ENCODE assay signal across 8 mouse cellular contexts in the genomic region with DNA sequence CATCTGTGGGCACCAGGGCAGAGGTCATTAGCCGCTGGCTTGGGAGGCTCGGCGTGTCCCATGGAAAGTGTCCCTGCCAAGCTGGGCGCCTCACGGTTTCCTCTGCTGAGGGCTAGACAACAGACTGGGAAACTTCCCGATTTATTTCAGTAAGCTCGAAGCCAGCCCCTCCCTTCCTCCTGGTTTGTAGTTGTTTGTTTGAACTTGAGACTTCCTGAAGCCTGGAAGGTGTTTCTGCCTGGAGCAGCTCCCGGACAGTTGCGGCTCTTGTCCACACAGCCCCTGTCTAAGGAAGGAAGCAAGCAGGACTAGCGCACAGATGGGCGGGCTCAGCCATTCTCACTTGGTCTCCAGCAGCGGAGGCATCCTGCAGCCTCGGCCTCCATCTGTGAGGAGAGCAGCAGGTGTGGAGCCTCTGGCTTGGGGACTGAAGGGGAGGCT. TPM values are rescaled to one million over a fixed set of nuclear protein-coding genes. Genes with fewer than 3 reads are reported as not detected.
A peak's percentile ranks its signal among the peaks of the same experiment; 100 is the strongest.
DNase-seq lines count a peak whose midpoint lies in the region; ATAC-seq lines count a peak whose summit lies in the region.

No protein-coding gene starts in this region.

- H3K4me2 ChIP-seq in forebrain, embryonic 14.5 days (ENCODE audit: low read length): no peak overlapping the region
- H3K4me2 ChIP-seq in lung, embryonic 15.5 days: peak overlapping the region; percentile 43

- H3K27me3 ChIP-seq in forebrain, embryonic 10.5 days (ENCODE audit: poor library complexity, severe bottlenecking): no peaks in the 10 kb centered on the region
- H3K27me3 ChIP-seq in forebrain, embryonic 14.5 days (replicated peaks; ENCODE audit: control insufficient read depth, insufficient read depth, low read length): no peaks in the 10 kb centered on the region
- H3K27me3 ChIP-seq in lung, embryonic 15.5 days: no peaks in the 10 kb centered on the region

- no peak overlapping the region for H3K9ac ChIP-seq in forebrain, embryonic 14.5 days (ENCODE audit: low read length)
- no peak overlapping the region for H3K9ac ChIP-seq in lung, embryonic 15.5 days

- H3K36me3 ChIP-seq in forebrain, embryonic 10.5 days (replicated peaks): no peaks in the 10 kb centered on the region
- no peaks in the 10 kb centered on the region for H3K36me3 ChIP-seq in forebrain, embryonic 14.5 days (ENCODE audit: control insufficient read depth, insufficient read depth, low read length)
- H3K36me3 ChIP-seq in lung, embryonic 15.5 days: no peaks in the 10 kb centered on the region

- no peak for ATAC-seq in forebrain, embryonic 14.5 days
- peak; percentile 62 for ATAC-seq in lung, embryonic 15.5 days (ENCODE audit: borderline replicate concordance, extremely low read depth, low FRiP score, low TSS enrichment)
- no peak for ATAC-seq in inflammation-experienced regulatory T-cells, adult 6 months
- ATAC-seq in megakaryocyte progenitor cell, adult 5-6 weeks (replicated peaks; ENCODE audit: poor library complexity): no peak

- WGBS in forebrain, embryonic 10.5 days: 68% methylated on average over 13 of the region's 13 CpGs
- WGBS in forebrain, embryonic 14.5 days: 71% methylated on average over 13 of the region's 13 CpGs
- 33% methylated on average over 13 of the region's 13 CpGs for WGBS in lung, embryonic 15.5 days

- no peaks in the 10 kb centered on the region for H3K9me3 ChIP-seq in forebrain, embryonic 10.5 days
- H3K9me3 ChIP-seq in forebrain, embryonic 14.5 days (replicated peaks; ENCODE audit: control insufficient read depth, low read length): no peaks in the 10 kb centered on the region
- no peaks in the 10 kb centered on the region for H3K9me3 ChIP-seq in lung, embryonic 15.5 days

- H3K4me1 ChIP-seq in forebrain, embryonic 10.5 days: peaks cover 28% of the 10 kb centered on the region
- H3K4me1 ChIP-seq in forebrain, embryonic 14.5 days (ENCODE audit: control insufficient read depth, insufficient read depth, low read length): no peaks in the 10 kb centered on the region
- H3K4me1 ChIP-seq in lung, embryonic 15.5 days: peaks cover 32% of the 10 kb centered on the region

- intact Hi-C loops in heart, postnatal 14 days (cut with DNase I): loop anchor here (1.0 kb wide), 1 partner anchor 21 kb away; no protein-coding TSS in a partner anchor

- no peak overlapping the region for H3K4me3 ChIP-seq in forebrain, embryonic 10.5 days
- H3K4me3 ChIP-seq in forebrain, embryonic 14.5 days (ENCODE audit: low read depth, low read length): no peak overlapping the region
- peak overlapping the region; percentile 12 for H3K4me3 ChIP-seq in lung, embryonic 15.5 days

- H3K27ac ChIP-seq in forebrain, embryonic 10.5 days: peak overlapping the region; percentile 12; the same call in 1 of the 2 replicates
- H3K27ac ChIP-seq in forebrain, embryonic 14.5 days (ENCODE audit: low read depth, low read length): no peak overlapping the region
- H3K27ac ChIP-seq in lung, embryonic 15.5 days: peak overlapping the region; percentile 74

- no peak for DNase-seq in forebrain, embryonic 10.5 days (ENCODE audit: extremely low spot score, low spot score)
- DNase-seq in forebrain, embryonic 14.5 days (ENCODE audit: low spot score): no peak
- peak; percentile 46 for DNase-seq in adrenal gland, postnatal 10 days
- peak; percentile 57 to 73 for DNase-seq in heart, postnatal 14 days
- no peak for DNase-seq in urinary bladder, postnatal 14 days (ENCODE audit: low spot score)

RNA-seq across cellular contexts. Expression of a gene that starts 52.4 kb away (rescaled TPM):
- 26.3 and 32.5 TPM in 2 replicates for polyA plus RNA-seq in forebrain, embryonic 10.5 days (2016; fragmentation: Nextera tagmentation; extraction: Ambion mirVana)
- polyA plus RNA-seq in forebrain, embryonic 14.5 days (2014; fragmentation: Nextera tagmentation; extraction: Ambion mirVana): 85.2 and 130 TPM in 2 replicates
- total RNA-seq in adrenal gland, postnatal 10 days (2021): 10 to 100 TPM; 43.0 to 52.5 TPM
- 100 to 1,000 TPM; 104 to 109 TPM for total RNA-seq in heart, postnatal 14 days (2021)
- polyA plus RNA-seq in lung, embryonic 15.5 days (2015; fragmentation: Nextera tagmentation; extraction: Ambion mirVana): 11.5 and 12.0 TPM in 2 replicates
- polyA plus RNA-seq in inflammation-experienced regulatory T-cells, adult 6 months (2017; shearing (Covaris generic)): under 1 TPM in 1 of 3 experiments, not detected in 2; 0.51 TPM
- total RNA-seq in megakaryocyte progenitor cell, adult 5-6 weeks (2015): 7.6 and 8.8 TPM in 2 replicates
- 19.9 and 20.2 TPM in 2 replicates for total RNA-seq in megakaryocyte progenitor cell, adult 5-6 weeks (2017)

Comparison
In these comparisons a context has a peak if more than half of its experiments do, and no peak if none do; other contexts are left out.
1. DNase-seq: peak in adrenal gland, postnatal 10 days (single experiment) and heart, postnatal 14 days (2 of 2); none in forebrain, embryonic 10.5 days (single experiment), forebrain, embryonic 14.5 days (single experiment) and urinary bladder, postnatal 14 days (single experiment).